Mouse (Mus musculus) urinary bladder, adult 18-20 months (tissue): ENCODE measurements at regions not wholly inside any gene's neighbourhood (a gene's known extent, or its start where the extent isn't known, plus 50 kb on each side); places are given as distances from the start of the nearest gene placed in this dataset.

Source experiments
- DNase-seq, 2 experiments: peaks; one replicate each; pipeline ENCODE4 v3.0.0; 2022; ENCODE audit warnings: low spot score in 2 of 2, mixed read lengths in 2 of 2

DNA sequence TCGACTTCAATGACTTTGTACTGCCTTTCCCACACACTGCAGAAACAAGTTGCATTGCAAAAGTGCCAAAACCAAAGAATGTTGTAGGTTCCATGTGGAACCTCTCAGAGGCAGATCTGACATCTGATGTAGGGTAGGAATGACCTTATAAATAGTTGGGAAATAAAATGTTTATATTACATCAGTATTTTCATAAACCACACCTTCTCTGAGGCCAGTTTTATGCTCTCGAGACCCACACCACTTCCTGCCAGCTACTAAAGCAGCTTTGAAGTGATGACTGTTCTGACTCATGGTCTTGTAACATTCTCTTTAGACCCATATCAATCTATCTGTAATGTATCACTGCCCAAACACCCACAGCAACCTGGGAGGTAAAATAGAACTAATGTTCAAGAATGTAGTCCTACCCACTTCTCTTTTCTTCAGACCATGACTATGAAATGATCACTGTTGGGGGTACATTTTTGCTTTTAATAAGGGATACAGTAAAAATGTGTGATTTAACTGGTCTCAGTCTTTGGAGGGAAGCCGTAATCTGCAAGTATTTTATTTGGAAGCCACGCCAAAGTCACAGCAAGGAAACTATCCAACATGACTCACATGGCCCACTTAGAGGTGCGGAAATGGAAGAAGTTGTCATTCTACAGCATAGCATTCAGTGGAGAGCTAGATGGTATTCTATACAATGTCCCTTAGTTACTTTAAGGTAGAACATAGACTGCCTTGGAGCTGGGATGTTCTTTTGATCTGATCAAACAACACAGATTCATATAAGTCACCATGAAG, 199.4 kb downstream of the Snx13 start:
- DNase-seq = peak in 1 of 2 experiments; percentile 20

DNA sequence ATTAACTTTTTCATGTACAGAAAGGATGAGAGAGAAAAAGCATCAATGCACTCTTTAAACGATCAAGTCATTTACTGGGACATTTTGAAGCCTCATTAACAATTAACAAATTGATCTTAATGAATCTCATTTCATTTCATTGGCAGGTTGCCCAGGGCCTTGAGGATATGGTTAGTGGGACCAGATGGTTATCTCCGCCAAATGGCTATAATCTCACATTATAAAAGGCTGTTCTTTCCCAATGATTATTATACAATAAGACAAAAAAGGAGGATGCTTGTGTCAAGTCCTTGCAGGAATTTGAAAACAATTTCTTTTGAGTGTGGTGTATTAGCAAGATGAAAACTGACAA, 185.3 kb downstream of the Snx13 start:
- DNase-seq = no peak

DNA sequence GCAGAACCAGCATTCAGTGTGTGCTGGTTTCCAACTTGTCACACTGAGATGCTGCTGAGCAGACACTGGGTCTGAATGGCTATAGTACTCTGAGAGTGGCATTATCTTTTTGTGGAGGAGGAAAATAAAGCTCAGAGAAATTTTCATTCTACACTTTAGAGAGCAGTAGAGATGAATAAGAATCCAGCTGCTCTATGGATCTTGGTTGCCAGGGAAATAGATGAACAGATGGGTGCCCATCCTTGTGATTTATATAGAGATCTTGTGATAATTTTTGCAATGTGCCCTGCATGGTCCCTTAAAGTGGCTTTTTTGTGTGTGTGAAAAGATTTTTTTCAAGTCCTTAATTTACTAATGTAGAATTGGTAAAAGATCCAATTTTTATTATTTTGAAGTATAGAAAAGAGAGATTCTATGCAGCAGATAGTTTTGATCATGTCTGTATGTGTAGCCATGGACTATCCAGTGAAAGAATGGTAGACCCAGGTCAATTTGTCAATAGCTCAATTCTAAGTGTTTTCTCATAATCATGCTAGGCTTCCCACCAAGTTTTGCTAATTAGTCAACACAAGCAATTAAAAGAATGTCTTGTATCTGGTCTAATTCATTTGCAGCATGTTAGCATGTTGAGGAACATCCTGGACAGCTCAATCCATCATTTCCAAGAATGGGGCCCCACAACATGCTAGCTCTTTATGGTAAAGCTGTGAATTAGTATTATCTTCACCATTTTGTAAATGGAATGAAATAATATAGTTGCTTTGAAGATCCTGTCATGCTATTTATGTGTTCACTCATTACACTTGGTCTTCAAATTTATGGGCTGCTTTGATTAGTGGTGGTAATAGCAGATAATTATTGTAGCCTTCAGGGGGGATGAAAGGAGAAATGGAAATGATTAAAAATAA, 184.7 kb downstream of the Snx13 start:
- no peak for DNase-seq

DNA sequence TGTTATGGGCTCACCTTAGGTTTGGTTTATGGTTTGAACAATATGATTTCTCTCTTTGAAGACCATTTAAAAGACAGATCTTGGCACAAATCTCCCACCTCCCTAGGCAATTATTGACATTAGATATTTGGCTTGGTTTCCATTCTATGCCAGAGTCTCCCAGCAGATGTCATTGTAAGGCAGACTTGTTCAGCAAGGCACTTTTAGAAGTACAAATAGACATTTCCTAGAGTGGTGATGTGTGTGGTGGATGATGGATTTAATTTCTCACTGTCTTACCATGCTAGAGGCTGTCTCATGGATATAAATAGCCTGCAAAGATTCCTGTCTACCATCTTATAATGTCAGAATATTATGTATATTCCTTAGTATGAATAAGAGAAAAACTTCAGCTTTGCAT, 173.4 kb downstream of the Snx13 start:
- no peak for DNase-seq

DNA sequence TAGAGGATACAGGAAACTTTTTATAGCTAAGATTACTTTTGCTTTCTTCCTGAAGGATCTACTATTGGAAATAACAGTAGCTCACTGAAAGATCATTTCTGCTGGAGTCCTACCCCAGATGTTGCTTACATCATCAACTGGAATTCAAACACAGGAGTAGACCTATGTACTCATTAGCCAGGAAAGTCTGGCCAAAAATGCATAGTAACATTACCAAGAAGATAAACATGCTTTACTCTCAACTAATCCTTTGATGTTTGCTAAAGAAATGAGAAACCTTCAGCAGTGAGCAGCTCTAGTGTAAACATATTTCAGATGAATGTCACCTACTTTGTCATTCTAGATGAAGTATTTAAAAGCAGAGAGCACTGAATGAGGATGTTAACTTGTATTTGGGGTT, 173.0 kb downstream of the Snx13 start:
- no peak for DNase-seq

DNA sequence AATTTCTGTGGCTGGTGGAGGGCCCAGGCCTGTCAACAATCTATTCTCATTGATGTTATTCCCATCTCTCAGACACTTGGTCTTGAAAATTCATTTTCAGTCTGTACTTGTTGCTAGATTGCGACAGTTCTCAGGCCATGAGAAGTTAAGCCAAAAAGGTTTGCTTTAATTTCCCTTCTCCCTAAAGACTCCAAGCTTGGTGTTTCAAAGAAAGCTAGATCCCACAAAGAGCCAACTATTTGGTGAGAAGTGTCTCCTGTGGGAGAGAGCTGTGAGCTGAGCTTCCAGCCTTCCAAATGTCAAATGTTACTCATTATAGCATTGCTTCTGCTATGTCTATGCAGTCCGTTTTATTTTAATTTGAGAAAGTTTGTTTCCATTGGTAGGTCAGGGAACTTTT, 169.7 kb downstream of the Snx13 start:
- DNase-seq = no peak

DNA sequence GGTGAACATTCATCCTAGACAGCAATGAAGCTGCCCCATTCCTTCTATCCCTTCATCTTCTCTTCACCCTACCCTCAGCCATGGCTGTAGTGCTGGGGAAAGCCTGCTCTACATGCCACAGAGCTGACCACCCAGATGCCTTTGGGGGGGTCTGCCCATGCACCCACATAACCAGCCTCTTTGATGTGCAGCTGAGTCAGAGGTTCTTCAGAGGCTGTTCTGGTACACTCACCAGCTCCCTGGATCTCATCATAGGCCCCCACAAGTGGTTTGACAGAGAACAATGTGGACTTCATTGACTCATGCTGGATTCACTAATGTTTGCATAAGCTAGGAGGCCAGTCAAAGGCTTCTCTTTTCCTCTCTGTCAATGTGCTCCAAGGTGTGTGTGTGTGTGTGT, 162.4 kb downstream of the Snx13 start:
- DNase-seq = no peak

DNA sequence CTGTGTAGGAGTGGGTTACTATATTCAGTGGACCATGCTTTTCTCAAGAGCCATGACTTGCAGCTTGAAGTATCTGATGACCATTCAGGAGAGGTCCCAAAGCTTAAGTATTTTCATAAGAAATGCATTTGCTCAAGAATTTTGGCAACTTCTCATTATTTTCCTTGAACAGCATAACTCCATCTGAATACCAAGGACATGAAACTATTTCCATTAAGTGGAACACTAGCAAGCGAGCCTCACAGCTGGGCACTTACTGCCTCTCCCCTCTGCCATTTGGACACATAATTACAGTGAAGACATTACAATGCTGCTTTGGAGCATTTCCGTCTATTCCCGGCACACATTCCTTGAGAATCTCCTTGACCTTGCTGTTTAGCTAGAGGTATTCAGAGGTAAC, 160.6 kb downstream of the Snx13 start:
- DNase-seq = no peak

DNA sequence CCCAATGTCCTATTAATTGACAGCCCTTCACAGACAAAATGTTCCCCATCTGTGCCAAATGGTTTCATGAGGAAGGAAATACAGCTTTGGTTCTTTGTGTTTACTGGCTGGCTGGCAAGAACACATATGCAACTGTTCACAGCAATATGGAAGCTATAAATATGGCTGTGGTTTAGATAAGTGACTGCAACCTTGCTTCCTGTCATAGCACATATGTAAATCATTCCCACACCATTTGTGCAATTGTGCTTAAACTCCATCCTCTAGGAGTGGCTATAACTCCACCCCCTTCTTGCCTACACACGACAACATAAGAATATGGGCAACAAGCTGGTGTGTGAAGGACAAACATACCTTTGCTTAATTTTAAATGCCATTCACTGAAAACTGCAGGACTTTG, 156.4 kb downstream of the Snx13 start:
- DNase-seq = no peak

DNA sequence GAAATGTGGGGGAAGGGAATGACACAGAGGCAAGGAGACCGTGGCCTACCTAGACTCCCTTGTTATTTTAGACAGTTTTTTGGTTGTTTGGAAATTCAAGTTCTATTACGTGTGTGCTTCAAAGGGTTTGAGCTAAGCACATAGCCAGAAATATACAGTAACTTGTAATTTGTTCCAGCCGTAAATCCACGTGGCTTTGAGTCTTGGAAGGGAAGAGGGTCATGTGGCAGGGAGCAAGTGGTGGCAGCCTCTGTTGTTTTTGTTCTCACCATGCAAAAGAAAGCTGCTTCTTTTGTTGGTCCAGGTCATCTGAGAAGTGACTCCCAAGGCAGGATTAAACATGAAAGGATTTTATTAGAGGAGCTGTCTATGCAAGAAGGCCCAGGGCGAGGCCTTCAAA, 153.1 kb downstream of the Snx13 start:
- no peak for DNase-seq
